Mouse (Mus musculus): ENCODE data around the gene Ldah. TPM values are rescaled to one million over a fixed set of nuclear protein-coding genes. Genes with fewer than 3 reads are reported as not detected.

Ldah gene
- polyA plus RNA-seq, 1 experiment, result 55.2 TPM

GRCm38 (mm10) chr12:8273471-8274171, 65.7 kb downstream of the Ldah start:
- TF ChIP-seq POLR2A (IDR thresholded peaks at IDR 0.05; ENCODE audit: low read depth, low read length), result no peak
- no peak overlapping the region for H3K27ac ChIP-seq (ENCODE audit: insufficient read depth, low read length)
- H3K4me3 ChIP-seq (ENCODE audit: insufficient read depth, low read length), result no peak overlapping the region
- no peaks in the 10 kb centered on the region for H3K4me1 ChIP-seq (ENCODE audit: control insufficient read depth, insufficient read depth, low read length)

GRCm38 (mm10) chr12:8275424-8275823, 67.5 kb downstream of the Ldah start:
- TF ChIP-seq CTCF (IDR thresholded peaks at IDR 0.05; ENCODE audit: borderline replicate concordance, insufficient read depth, low read length), result no peak
- TF ChIP-seq POLR2A (IDR thresholded peaks at IDR 0.05; ENCODE audit: low read depth, low read length), result no peak
- Histone ChIP-seq H3K4me3 (ENCODE audit: insufficient read depth, low read length) (no peak overlapping the region), H3K4me1 (ENCODE audit: control insufficient read depth, insufficient read depth, low read length) (no peaks in the 10 kb centered on the region), H3K27ac (ENCODE audit: insufficient read depth, low read length) (no peak overlapping the region)

- TF ChIP-seq POLR2A (IDR thresholded peaks at IDR 0.05; ENCODE audit: low read depth, low read length) (no peak), CTCF (IDR thresholded peaks at IDR 0.05; ENCODE audit: borderline replicate concordance, insufficient read depth, low read length) (no peak)
- Histone ChIP-seq H3K4me3 (ENCODE audit: insufficient read depth, low read length) (no peak overlapping the region), H3K27ac (ENCODE audit: insufficient read depth, low read length) (no peak overlapping the region), H3K4me1 (ENCODE audit: control insufficient read depth, insufficient read depth, low read length) (no peaks in the 10 kb centered on the region)
Observed at GRCm38 (mm10) chr12:8281225-8282017, 73.5 kb downstream of the Ldah start.

- Histone ChIP-seq H3K4me1 (ENCODE audit: control insufficient read depth, insufficient read depth, low read length) (no peaks in the 10 kb centered on the region), H3K4me3 (ENCODE audit: insufficient read depth, low read length) (no peak overlapping the region), H3K27ac (ENCODE audit: insufficient read depth, low read length) (no peak overlapping the region)
- no peak for TF ChIP-seq CTCF (IDR thresholded peaks at IDR 0.05; ENCODE audit: borderline replicate concordance, insufficient read depth, low read length)
- no peak for TF ChIP-seq POLR2A (IDR thresholded peaks at IDR 0.05; ENCODE audit: low read depth, low read length)
Observed at GRCm38 (mm10) chr12:8287970-8288369, 80.1 kb downstream of the Ldah start.

GRCm38 (mm10) chr12:8289099-8289498, 81.2 kb downstream of the Ldah start:
- TF ChIP-seq POLR2A (IDR thresholded peaks at IDR 0.05; ENCODE audit: low read depth, low read length) (no peak), CTCF (IDR thresholded peaks at IDR 0.05; ENCODE audit: borderline replicate concordance, insufficient read depth, low read length) (no peak)
- H3K4me3 ChIP-seq (ENCODE audit: insufficient read depth, low read length), result no peak overlapping the region
- H3K27ac ChIP-seq (ENCODE audit: insufficient read depth, low read length), result no peak overlapping the region
- H3K4me1 ChIP-seq (ENCODE audit: control insufficient read depth, insufficient read depth, low read length), result no peaks in the 10 kb centered on the region

- TF ChIP-seq POLR2A (IDR thresholded peaks at IDR 0.05; ENCODE audit: low read depth, low read length) (no peak), CTCF (IDR thresholded peaks at IDR 0.05; ENCODE audit: borderline replicate concordance, insufficient read depth, low read length) (no peak)
- H3K4me1 ChIP-seq (ENCODE audit: control insufficient read depth, insufficient read depth, low read length), result no peaks in the 10 kb centered on the region
- no peak overlapping the region for H3K27ac ChIP-seq (ENCODE audit: insufficient read depth, low read length)
- no peak overlapping the region for H3K4me3 ChIP-seq (ENCODE audit: insufficient read depth, low read length)
Observed at GRCm38 (mm10) chr12:8289499-8289898, 81.6 kb downstream of the Ldah start.

- H3K4me1 ChIP-seq (ENCODE audit: control insufficient read depth, insufficient read depth, low read length), result peaks cover 4% of the 10 kb centered on the region; the same call in 1 of the 2 replicates
- no peak overlapping the region for H3K4me3 ChIP-seq (ENCODE audit: insufficient read depth, low read length)
- TF ChIP-seq CTCF (IDR thresholded peaks at IDR 0.05; ENCODE audit: borderline replicate concordance, insufficient read depth, low read length) (no peak), POLR2A (IDR thresholded peaks at IDR 0.05; ENCODE audit: low read depth, low read length) (no peak)
- no peak overlapping the region for H3K27ac ChIP-seq (ENCODE audit: insufficient read depth, low read length)
Observed at GRCm38 (mm10) chr12:8291157-8291853, 83.4 kb downstream of the Ldah start.

- TF ChIP-seq CTCF (IDR thresholded peaks at IDR 0.05; ENCODE audit: borderline replicate concordance, insufficient read depth, low read length) (no peak), POLR2A (IDR thresholded peaks at IDR 0.05; ENCODE audit: low read depth, low read length) (no peak)
- H3K4me1 ChIP-seq (ENCODE audit: control insufficient read depth, insufficient read depth, low read length), result peaks cover 4% of the 10 kb centered on the region; the same call in 1 of the 2 replicates
- H3K27ac ChIP-seq (ENCODE audit: insufficient read depth, low read length), result no peak overlapping the region
- H3K4me3 ChIP-seq (ENCODE audit: insufficient read depth, low read length), result no peak overlapping the region
Observed at GRCm38 (mm10) chr12:8295307-8295913, 87.5 kb downstream of the Ldah start.

- no peak overlapping the region for H3K27ac ChIP-seq (ENCODE audit: insufficient read depth, low read length)
- TF ChIP-seq POLR2A (IDR thresholded peaks at IDR 0.05; ENCODE audit: low read depth, low read length) (no peak), CTCF (IDR thresholded peaks at IDR 0.05; ENCODE audit: borderline replicate concordance, insufficient read depth, low read length) (no peak)
Observed at GRCm38 (mm10) chr12:8296154-8296553, 88.2 kb downstream of the Ldah start.

More at GRCm38 (mm10) chr12:8296154-8296553, 88.2 kb downstream of the Ldah start:
- no peak overlapping the region for H3K4me3 ChIP-seq (ENCODE audit: insufficient read depth, low read length)
- peaks cover 4% of the 10 kb centered on the region; the same call in 1 of the 2 replicates for H3K4me1 ChIP-seq (ENCODE audit: control insufficient read depth, insufficient read depth, low read length)
